Mouse (Mus musculus) layer of hippocampus, postnatal 25 days (tissue): ENCODE measurements around the gene Tpcn1. TPM values are rescaled to one million over a fixed set of nuclear protein-coding genes. Genes with fewer than 3 reads are reported as not detected.

Experiments
- DNase-seq, 2 experiments: peaks; one replicate each; pipeline ENCODE4 v3.0.0; 2022; ENCODE audit warnings: mixed read lengths in 2 of 2, low spot score in 1 of 2; ENCODE audit errors: extremely low spot score in 1 of 2
- total RNA-seq, 2 experiments: library from RNA; stranded (reverse); gene quantifications; 2 replicates each; pipeline ENCODE4 v1.2.3; 2021

Tpcn1 gene
- total RNA-seq = 10 to 100 TPM; 31.0 to 39.9 TPM

- peak; percentile 94 for DNase-seq
These were observed at the start of gene Tpcn1, which contains the start of gene Iqcd for GRCm38 (mm10) chr5:120588569-120589094. Gene Tpcn1 (minus strand): TSS chr5:120588673. Gene Iqcd (plus strand): TSS chr5:120589016.

- DNase-seq = no peak
These were observed 47.2 kb upstream of the Tpcn1 start for GRCm38 (mm10) chr5:120635633-120636032.

GRCm38 (mm10) chr5:120634860-120635259 lies 46.4 kb upstream of the Tpcn1 start:
- DNase-seq = no peak

GRCm38 (mm10) chr5:120634131-120634530 lies 45.7 kb upstream of the Tpcn1 start, which contains the start of gene Cfap73:
Gene Cfap73 (minus strand): TSS chr5:120634235.
- DNase-seq = no peak

GRCm38 (mm10) chr5:120631892-120632291 lies 43.4 kb upstream of the Tpcn1 start:
- no peak for DNase-seq

GRCm38 (mm10) chr5:120631128-120631527 lies 42.7 kb upstream of the Tpcn1 start:
- DNase-seq = no peak

GRCm38 (mm10) chr5:120628624-120629023 lies 40.2 kb upstream of the Tpcn1 start:
- no peak for DNase-seq

- no peak for DNase-seq
These were observed 39.2 kb upstream of the Tpcn1 start for GRCm38 (mm10) chr5:120627515-120628300.

- DNase-seq = no peak
These were observed 37.9 kb upstream of the Tpcn1 start for GRCm38 (mm10) chr5:120626399-120626798.

GRCm38 (mm10) chr5:120624427-120624826 lies 36.0 kb upstream of the Tpcn1 start:
- no peak for DNase-seq

- DNase-seq = no peak
These were observed 33.9 kb upstream of the Tpcn1 start for GRCm38 (mm10) chr5:120622198-120622851.

GRCm38 (mm10) chr5:120621846-120622197 lies 33.3 kb upstream of the Tpcn1 start:
- no peak for DNase-seq

GRCm38 (mm10) chr5:120621078-120621765 lies 32.7 kb upstream of the Tpcn1 start:
- no peak for DNase-seq

- DNase-seq = peak; percentile 88 to 96
These were observed 32.1 kb upstream of the Tpcn1 start for GRCm38 (mm10) chr5:120620375-120621077.

- peak; percentile 68 to 89 for DNase-seq
These were observed 30.7 kb upstream of the Tpcn1 start for GRCm38 (mm10) chr5:120619201-120619600.

GRCm38 (mm10) chr5:120618778-120619177 lies 30.3 kb upstream of the Tpcn1 start:
- DNase-seq = no peak

- no peak for DNase-seq
These were observed 27.4 kb upstream of the Tpcn1 start for GRCm38 (mm10) chr5:120615903-120616302.

- peak; percentile 96 to 99 for DNase-seq
These were observed 24.5 kb upstream of the Tpcn1 start for GRCm38 (mm10) chr5:120612822-120613604.

- DNase-seq = peak in 1 of 2 experiments; percentile 98
These were observed 24.0 kb upstream of the Tpcn1 start, which contains the start of the genes Rita1 and Ddx54 for GRCm38 (mm10) chr5:120612442-120612821. Gene Rita1 (minus strand): TSS chr5:120612589. Gene Ddx54 (plus strand): TSS chr5:120612739.
